Mouse (Mus musculus): ENCODE results near the gene Rgsl1. TPM values are rescaled to one million over a fixed set of nuclear protein-coding genes. Genes with fewer than 3 reads are reported as not detected.

Rgsl1 gene
- polyA plus RNA-seq, 1 experiment from 2014 or later: 0.05 TPM

DNA sequence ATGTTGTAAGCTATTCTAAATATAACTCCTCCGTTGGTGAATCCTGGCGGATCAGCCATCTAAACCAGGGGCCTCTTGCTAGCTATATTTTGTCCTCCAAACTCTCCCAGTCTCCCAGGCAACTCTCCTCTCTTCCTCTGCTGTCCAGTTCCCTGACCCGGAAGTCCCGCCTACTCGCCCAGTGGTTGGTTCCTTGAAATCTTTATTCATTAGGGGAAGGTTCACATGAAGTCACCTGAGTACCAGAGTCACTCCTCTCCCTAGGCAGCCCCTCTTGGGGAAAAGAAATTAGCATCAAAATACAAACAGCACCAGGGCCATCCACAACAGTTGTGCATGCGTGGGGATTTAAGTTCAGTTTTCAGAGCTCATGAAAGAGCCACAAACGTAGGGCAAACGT is 77.6 kb downstream of the Rgsl1 start:
- no peaks in the 10 kb centered on the region for H3K36me3 ChIP-seq (ENCODE audit: control insufficient read depth, insufficient read depth, low read length)
- TF ChIP-seq CTCF (IDR thresholded peaks at IDR 0.05; ENCODE audit: low read depth): no peak
- no peak for TF ChIP-seq EP300 (optimal IDR thresholded peaks at IDR 0.05)
- ATAC-seq (ENCODE audit: low FRiP score, low TSS enrichment): no peak
- no peak overlapping the region for H3K27ac ChIP-seq (replicated peaks)
- no peaks in the 10 kb centered on the region for H3K9me3 ChIP-seq (ENCODE audit: control insufficient read depth, low read length)
- no peak overlapping the region for H3K9ac ChIP-seq (ENCODE audit: low read length)
- H3K27me3 ChIP-seq (ENCODE audit: control insufficient read depth, insufficient read depth, low read length): no peaks in the 10 kb centered on the region
- no peaks in the 10 kb centered on the region for H3K4me1 ChIP-seq (replicated peaks; ENCODE audit: control insufficient read depth, insufficient read depth)
- 49% methylated on average over 8 of the region's 8 CpGs for WGBS
- DNase-seq (ENCODE audit: low spot score): no peak
- H3K4me2 ChIP-seq (replicated peaks; ENCODE audit: low read depth): no peak overlapping the region
- H3K4me3 ChIP-seq (ENCODE audit: low read depth, low read length): no peak overlapping the region

DNA sequence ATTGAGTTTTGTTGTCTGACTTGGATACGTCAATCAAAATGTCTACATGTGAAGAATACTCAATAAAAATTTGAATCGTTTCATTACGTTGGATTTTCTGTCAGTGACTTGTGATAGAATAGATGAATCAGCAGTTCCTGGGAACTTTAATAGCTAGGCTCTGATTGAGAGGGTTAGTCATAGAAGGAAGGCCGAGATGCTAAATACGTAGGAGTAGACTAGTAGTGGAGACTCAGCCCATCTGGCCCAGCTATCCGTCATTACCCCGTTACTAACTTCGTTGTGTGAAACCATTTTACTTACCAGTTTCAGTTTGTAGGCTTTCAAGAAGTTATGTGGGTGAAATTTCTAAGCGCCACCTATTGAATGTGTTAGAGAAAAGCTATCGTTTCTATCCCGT is 79.8 kb downstream of the Rgsl1 start:
- H3K36me3 ChIP-seq (ENCODE audit: control insufficient read depth, insufficient read depth, low read length): no peaks in the 10 kb centered on the region
- ATAC-seq (ENCODE audit: low FRiP score, low TSS enrichment) (no peak), DNase-seq (ENCODE audit: low spot score) (no peak)
- TF ChIP-seq CTCF (IDR thresholded peaks at IDR 0.05; ENCODE audit: low read depth) (no peak), EP300 (optimal IDR thresholded peaks at IDR 0.05) (no peak)
- H3K9me3 ChIP-seq (ENCODE audit: control insufficient read depth, low read length): no peaks in the 10 kb centered on the region
- no peak overlapping the region for H3K4me3 ChIP-seq (ENCODE audit: low read depth, low read length)
- H3K4me2 ChIP-seq (replicated peaks; ENCODE audit: low read depth): no peak overlapping the region
- no peak overlapping the region for H3K9ac ChIP-seq (ENCODE audit: low read length)
- WGBS: 82% methylated on average over 11 of the region's 11 CpGs
- no peak overlapping the region for H3K27ac ChIP-seq (replicated peaks)
- no peaks in the 10 kb centered on the region for H3K27me3 ChIP-seq (ENCODE audit: control insufficient read depth, insufficient read depth, low read length)
- H3K4me1 ChIP-seq (replicated peaks; ENCODE audit: control insufficient read depth, insufficient read depth): no peaks in the 10 kb centered on the region

GRCm38 (mm10) chr1:153753725-153754464 is 90.0 kb downstream of the Rgsl1 start:
- TF ChIP-seq EP300 (optimal IDR thresholded peaks at IDR 0.05) (no peak), CTCF (IDR thresholded peaks at IDR 0.05; ENCODE audit: low read depth) (peak; percentile 18; the same call in 1 of the 2 replicates)
- H3K4me2 ChIP-seq (replicated peaks; ENCODE audit: low read depth): no peak overlapping the region
- ATAC-seq (ENCODE audit: low FRiP score, low TSS enrichment) (no peak), DNase-seq (ENCODE audit: low spot score) (no peak)
- no peaks in the 10 kb centered on the region for H3K4me1 ChIP-seq (replicated peaks; ENCODE audit: control insufficient read depth, insufficient read depth)
- no peaks in the 10 kb centered on the region for H3K9me3 ChIP-seq (ENCODE audit: control insufficient read depth, low read length)
- H3K9ac ChIP-seq (ENCODE audit: low read length): no peak overlapping the region; the same call in 1 of the 2 replicates
- H3K27me3 ChIP-seq (ENCODE audit: control insufficient read depth, insufficient read depth, low read length): no peaks in the 10 kb centered on the region
- 66% methylated on average over 25 of the region's 25 CpGs for WGBS
- peaks cover 2% of the 10 kb centered on the region; the same call in 1 of the 2 replicates for H3K36me3 ChIP-seq (ENCODE audit: control insufficient read depth, insufficient read depth, low read length)
- no peak overlapping the region for H3K4me3 ChIP-seq (ENCODE audit: low read depth, low read length)
- no peak overlapping the region for H3K27ac ChIP-seq (replicated peaks)

DNA sequence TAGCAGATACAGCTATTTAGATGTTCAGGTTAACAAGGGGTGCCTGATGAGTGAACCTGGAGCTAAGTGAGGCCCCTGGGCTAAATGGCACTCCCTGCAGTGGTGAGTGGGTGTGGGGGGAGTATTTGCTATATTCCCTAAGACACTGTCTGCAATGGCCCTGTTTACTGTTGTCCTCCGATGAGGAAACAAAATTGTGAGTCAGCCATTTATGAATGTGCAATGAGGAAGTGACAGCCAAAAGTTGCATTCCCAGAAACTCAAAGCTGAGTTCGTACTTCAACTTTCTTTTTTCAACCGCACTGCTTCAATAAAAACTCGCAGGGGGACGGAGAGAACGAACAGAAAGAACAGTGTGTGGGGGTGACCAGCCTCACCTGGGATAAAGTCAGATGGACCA is 91.4 kb downstream of the Rgsl1 start:
- WGBS: 71% methylated on average over 6 of the region's 6 CpGs

GRCm38 (mm10) chr1:153751763-153752301 is 92.1 kb downstream of the Rgsl1 start:
- ATAC-seq (ENCODE audit: low FRiP score, low TSS enrichment) (peak; percentile 84), DNase-seq (ENCODE audit: low spot score) (peak; percentile 62)
- TF ChIP-seq EP300 (optimal IDR thresholded peaks at IDR 0.05) (no peak), CTCF (IDR thresholded peaks at IDR 0.05; ENCODE audit: low read depth) (no peak)
- Histone ChIP-seq H3K27ac (replicated peaks) (peak overlapping the region; percentile 93), H3K4me3 (ENCODE audit: low read depth, low read length) (peak overlapping the region; percentile 38), H3K4me2 (replicated peaks; ENCODE audit: low read depth) (peak overlapping the region; percentile 58), H3K4me1 (replicated peaks; ENCODE audit: control insufficient read depth, insufficient read depth) (no peaks in the 10 kb centered on the region), H3K27me3 (ENCODE audit: control insufficient read depth, insufficient read depth, low read length) (no peaks in the 10 kb centered on the region), H3K9ac (ENCODE audit: low read length) (peak overlapping the region; percentile 50), H3K9me3 (ENCODE audit: control insufficient read depth, low read length) (no peaks in the 10 kb centered on the region), H3K36me3 (ENCODE audit: control insufficient read depth, insufficient read depth, low read length) (no peaks in the 10 kb centered on the region)
- WGBS: 16% methylated on average over 13 of the region's 13 CpGs

More for the DNA sequence above, 91.4 kb downstream of the Rgsl1 start:
- no peaks in the 10 kb centered on the region for H3K4me1 ChIP-seq (replicated peaks; ENCODE audit: control insufficient read depth, insufficient read depth)
- H3K4me3 ChIP-seq (ENCODE audit: low read depth, low read length): peak overlapping the region; percentile 38
- H3K9ac ChIP-seq (ENCODE audit: low read length): peak overlapping the region; percentile 50
- no peaks in the 10 kb centered on the region for H3K36me3 ChIP-seq (ENCODE audit: control insufficient read depth, insufficient read depth, low read length)
- DNase-seq (ENCODE audit: low spot score): no peak
- no peak for TF ChIP-seq CTCF (IDR thresholded peaks at IDR 0.05; ENCODE audit: low read depth)
- no peak for TF ChIP-seq EP300 (optimal IDR thresholded peaks at IDR 0.05)
- peak overlapping the region; percentile 93 for H3K27ac ChIP-seq (replicated peaks)
- H3K27me3 ChIP-seq (ENCODE audit: control insufficient read depth, insufficient read depth, low read length): no peaks in the 10 kb centered on the region
- H3K9me3 ChIP-seq (ENCODE audit: control insufficient read depth, low read length): no peaks in the 10 kb centered on the region
- no peak for ATAC-seq (ENCODE audit: low FRiP score, low TSS enrichment)
- peak overlapping the region; percentile 58 for H3K4me2 ChIP-seq (replicated peaks; ENCODE audit: low read depth)

GRCm38 (mm10) chr1:153750054-153750453 is 93.9 kb downstream of the Rgsl1 start:
- no peaks in the 10 kb centered on the region for H3K27me3 ChIP-seq (ENCODE audit: control insufficient read depth, insufficient read depth, low read length)
- peak overlapping the region; percentile 63 for H3K4me2 ChIP-seq (replicated peaks; ENCODE audit: low read depth)
- DNase-seq (ENCODE audit: low spot score) (no peak), ATAC-seq (ENCODE audit: low FRiP score, low TSS enrichment) (no peak)
- 60% methylated on average over 6 of the region's 6 CpGs for WGBS
- no peaks in the 10 kb centered on the region for H3K36me3 ChIP-seq (ENCODE audit: control insufficient read depth, insufficient read depth, low read length)
- H3K9me3 ChIP-seq (ENCODE audit: control insufficient read depth, low read length): no peaks in the 10 kb centered on the region
- no peak overlapping the region for H3K9ac ChIP-seq (ENCODE audit: low read length)
- no peaks in the 10 kb centered on the region for H3K4me1 ChIP-seq (replicated peaks; ENCODE audit: control insufficient read depth, insufficient read depth)
- peak overlapping the region; percentile 40; the same call in 1 of the 2 replicates for H3K4me3 ChIP-seq (ENCODE audit: low read depth, low read length)
- peak overlapping the region; percentile 67 for H3K27ac ChIP-seq (replicated peaks)
- TF ChIP-seq CTCF (IDR thresholded peaks at IDR 0.05; ENCODE audit: low read depth): no peak
- TF ChIP-seq EP300 (optimal IDR thresholded peaks at IDR 0.05): no peak

Measured in stomach, postnatal 0 days (tissue).